Mouse (Mus musculus) MEL (cell line): ENCODE results near the gene Tnrc6c. TPM values are rescaled to one million over a fixed set of nuclear protein-coding genes. Genes with fewer than 3 reads are reported as not detected.

Experiments
- DNase-seq: peaks from one replicate; pipeline ENCODE4 v3.0.0; 2011; ENCODE audit warnings: low read depth, low spot score
- H3K27ac ChIP-seq: 2 replicates; pipeline ENCODE4 v1.5.1; 2012; ENCODE audit warnings: low read depth, mild to moderate bottlenecking, control low read depth, low read length, moderate library complexity; ENCODE audit not compliant: control insufficient read depth
- H3K27me3 ChIP-seq, 2 experiments: fragments of 150-350 bp in 1 of 2; sonication (generic) in 1 of 2; 2 replicates each; pipeline ENCODE4 v1.6.1; 2012; ENCODE audit warnings: low read length in 2 of 2, mild to moderate bottlenecking in 2 of 2, improper control_type of control experiment in 1 of 2, moderate library complexity in 1 of 2; ENCODE audit not compliant: insufficient read depth in 2 of 2, control insufficient read depth in 1 of 2
- H3K36me3 ChIP-seq, 2 experiments: 2 replicates each; pipeline ENCODE4 v1.6.1; 2012 to 2014; ENCODE audit warnings: low read length in 2 of 2, improper control_type of control experiment in 1 of 2, inconsistent platforms in 1 of 2, mild to moderate bottlenecking in 1 of 2; ENCODE audit not compliant: insufficient read depth in 2 of 2, control insufficient read depth in 1 of 2
- H3K4me1 ChIP-seq, 2 experiments: fragments of 150-350 bp in 1 of 2; sonication (generic) in 1 of 2; 2 replicates each; pipeline ENCODE4 v1.6.1; 2012; ENCODE audit warnings: low read length in 2 of 2, improper control_type of control experiment in 1 of 2, mild to moderate bottlenecking in 1 of 2; ENCODE audit not compliant: insufficient read depth in 2 of 2, control insufficient read depth in 1 of 2
- H3K4me3 ChIP-seq, 2 experiments: fragments of 150-350 bp in 1 of 2; sonication (generic) in 1 of 2; 2 replicates each; pipeline ENCODE4 v1.5.1; 2012; ENCODE audit warnings: low read depth in 2 of 2, low read length in 2 of 2, mild to moderate bottlenecking in 2 of 2, moderate library complexity in 2 of 2, control low read depth in 1 of 2, improper control_type of control experiment in 1 of 2; ENCODE audit not compliant: control insufficient read depth in 1 of 2, insufficient read depth in 1 of 2
- H3K79me2 ChIP-seq: 2 replicates; pipeline ENCODE4 v1.6.1; 2012; ENCODE audit warnings: mild to moderate bottlenecking, low read length, moderate library complexity; ENCODE audit not compliant: control insufficient read depth, poor library complexity, insufficient read depth
- H3K9ac ChIP-seq: 2 replicates; pipeline ENCODE4 v1.6.1; 2012; ENCODE audit warnings: low read depth, mild to moderate bottlenecking, control low read depth, low read length, moderate library complexity; ENCODE audit not compliant: control insufficient read depth, poor library complexity, severe bottlenecking
- H3K9me3 ChIP-seq: fragments of 150-350 bp; sonication (generic); replicated peaks from 2 replicates; pipeline ENCODE4 v1.6.1; 2012; ENCODE audit warnings: mild to moderate bottlenecking, low read length, improper control_type of control experiment, moderate library complexity; ENCODE audit not compliant: insufficient read depth
- BHLHE40 ChIP-seq: IDR thresholded peaks from 2 replicates; pipeline ENCODE4 v1.6.1; 2012; ENCODE audit warnings: low read depth, mild to moderate bottlenecking, inconsistent platforms, low read length, improper control_type of control experiment, borderline replicate concordance
- CHD1 ChIP-seq: IDR thresholded peaks from 2 replicates; pipeline ENCODE4 v1.6.1; 2012; ENCODE audit warnings: low read depth, mild to moderate bottlenecking, inconsistent platforms, low read length, improper control_type of control experiment
- CTCF ChIP-seq, 3 experiments: IDR thresholded peaks in 2 of 3; conservative IDR thresholded peaks in 1 of 3; 2 replicates each; pipeline ENCODE4 v1.5.1; 2011 to 2012; ENCODE audit warnings: low read length in 3 of 3, low read depth in 2 of 3, mild to moderate bottlenecking in 2 of 3, improper control_type of control experiment in 1 of 3, inconsistent platforms in 1 of 3, mixed read lengths in 1 of 3, moderate library complexity in 1 of 3; ENCODE audit not compliant: control insufficient read depth in 1 of 3, insufficient read depth in 1 of 3, poor library complexity in 1 of 3, severe bottlenecking in 1 of 3
- ELF1 ChIP-seq: IDR thresholded peaks from 2 replicates; pipeline ENCODE4 v1.6.1; 2014; ENCODE audit warnings: low read depth, mild to moderate bottlenecking, inconsistent platforms, low read length, improper control_type of control experiment, moderate library complexity
- HCFC1 ChIP-seq: IDR thresholded peaks from 2 replicates; pipeline ENCODE4 v1.6.1; 2012; ENCODE audit warnings: low read depth, mild to moderate bottlenecking, inconsistent platforms, low read length, improper control_type of control experiment, moderate library complexity
- JUND ChIP-seq: IDR thresholded peaks from 2 replicates; pipeline ENCODE4 v1.6.1; 2011; ENCODE audit warnings: low read depth, mild to moderate bottlenecking, improper control_type of control experiment, low read length
- KAT2A ChIP-seq: conservative IDR thresholded peaks from 2 replicates; pipeline ENCODE4 v1.6.1; 2012; ENCODE audit warnings: low read depth, low read length, improper control_type of control experiment, inconsistent platforms
- MAX ChIP-seq: IDR thresholded peaks from 2 replicates; pipeline ENCODE4 v1.6.1; 2011; ENCODE audit warnings: low read length, improper control_type of control experiment
- MYC ChIP-seq: IDR thresholded peaks from 2 replicates; pipeline ENCODE4 v1.6.1; 2011; ENCODE audit warnings: low read depth, mild to moderate bottlenecking, low read length, improper control_type of control experiment, moderate library complexity
- NELFE ChIP-seq: IDR thresholded peaks from 2 replicates; pipeline ENCODE4 v1.6.1; 2011; ENCODE audit warnings: low read depth, low read length, improper control_type of control experiment
- POLR2AphosphoS2 ChIP-seq: IDR thresholded peaks from 2 replicates; pipeline ENCODE4 v1.6.1; 2011; ENCODE audit warnings: low read length, improper control_type of control experiment
- POLR2AphosphoS5 ChIP-seq: IDR thresholded peaks from 2 replicates; pipeline ENCODE4 v1.6.1; 2012; ENCODE audit warnings: low read depth, borderline replicate concordance, mild to moderate bottlenecking, inconsistent platforms, low read length, moderate library complexity, mixed read lengths
- RAD21 ChIP-seq: IDR thresholded peaks from 2 replicates; pipeline ENCODE4 v1.6.1; 2011; ENCODE audit warnings: mild to moderate bottlenecking, low read depth, low read length, improper control_type of control experiment
- RCOR1 ChIP-seq: IDR thresholded peaks from 2 replicates; pipeline ENCODE4 v1.6.1; 2012; ENCODE audit warnings: low read depth, mild to moderate bottlenecking, inconsistent platforms, low read length, improper control_type of control experiment
- SIN3A ChIP-seq: IDR thresholded peaks from 2 replicates; pipeline ENCODE4 v1.6.1; 2012; ENCODE audit warnings: low read length, improper control_type of control experiment, inconsistent platforms
- TAL1 ChIP-seq: IDR thresholded peaks from 2 replicates; pipeline ENCODE4 v1.6.1; 2012; ENCODE audit warnings: mild to moderate bottlenecking, inconsistent platforms, low read length, moderate library complexity, mixed read lengths
- TCF12 ChIP-seq: IDR thresholded peaks from 2 replicates; pipeline ENCODE4 v1.6.1; 2014; ENCODE audit warnings: low read depth, mild to moderate bottlenecking, inconsistent platforms, low read length, improper control_type of control experiment, moderate library complexity
- ZMIZ1 ChIP-seq: IDR thresholded peaks from 2 replicates; pipeline ENCODE4 v1.6.1; 2012; ENCODE audit warnings: low read depth, mild to moderate bottlenecking, inconsistent platforms, low read length, improper control_type of control experiment, moderate library complexity
- polyA plus RNA-seq, 2 experiments: library from polyadenylated mRNA; stranded (reverse) in 1 of 2; unstranded in 1 of 2; fragments of >175 nt in 1 of 2; fragments of >200 nt in 1 of 2; gene quantifications; 2 replicates each; pipeline versions ENCODE4 v1.2.1 to v1.2.4; 2012; ENCODE audit warnings: low replicate concordance in 2 of 2, low read depth in 1 of 2; ENCODE audit not compliant: insufficient read length in 2 of 2, insufficient read depth in 1 of 2, missing spikeins in 1 of 2
- total RNA-seq: library from RNA; depleted of rRNA; stranded (reverse); fragments of 300-350 nt; gene quantifications from 2 replicates; pipeline ENCODE4 v1.2.3, GENCODE M21; 2012

Gene Tnrc6c
- total and polyA plus RNA-seq, 3 experiments: 16.0 to 19.1 TPM; not detected in 1

- Histone ChIP-seq H3K9me3 (no peaks in the 10 kb centered on the region), H3K9ac (no peak overlapping the region), H3K36me3 (no peaks in the 10 kb centered on the region), H3K4me3 (no peak overlapping the region), H3K27me3 (no peaks in the 10 kb centered on the region), H3K79me2 (no peaks in the 10 kb centered on the region), H3K4me1 (no peaks in the 10 kb centered on the region), H3K27ac (no peak overlapping the region)
- peak; percentile 51; the same call in 1 of the 2 replicates for TF ChIP-seq POLR2AphosphoS5
- no peak for TF ChIP-seq MAX
- no peak for TF ChIP-seq CTCF (IDR thresholded peaks at IDR 0.05 in 2 of 3, conservative IDR thresholded peaks at IDR 0.05 in 1 of 3; ENCODE audit: control insufficient read depth in 1 of 3, insufficient read depth in 1 of 3, low read depth in 2 of 3, low read length in 3 of 3, poor library complexity in 1 of 3, severe bottlenecking in 1 of 3)
- DNase-seq: no peak
These were observed 110.2 kb downstream of the Tnrc6c start for GRCm38 (mm10) chr11:117764319-117764718.

- Histone ChIP-seq H3K4me1 (no peaks in the 10 kb centered on the region), H3K36me3 (no peaks in the 10 kb centered on the region)
- TF ChIP-seq TAL1 (no peak), MAX (no peak), ZMIZ1 (no peak), RCOR1 (no peak), CHD1 (no peak), TCF12 (no peak), CTCF (IDR thresholded peaks at IDR 0.05 in 2 of 3, conservative IDR thresholded peaks at IDR 0.05 in 1 of 3; ENCODE audit: control insufficient read depth in 1 of 3, insufficient read depth in 1 of 3, low read depth in 2 of 3, low read length in 3 of 3, poor library complexity in 1 of 3, severe bottlenecking in 1 of 3) (no peak), POLR2AphosphoS5 (no peak), SIN3A (no peak), POLR2AphosphoS2 (no peak), MYC (no peak), ELF1 (no peak), KAT2A (no peak), NELFE (no peak), RAD21 (no peak), BHLHE40 (no peak)
These were observed 111.3 kb downstream of the Tnrc6c start for GRCm38 (mm10) chr11:117765361-117765760.

GRCm38 (mm10) chr11:117766275-117766674 lies 112.2 kb downstream of the Tnrc6c start:
- no peaks in the 10 kb centered on the region for H3K4me1 ChIP-seq
- H3K27ac ChIP-seq: no peak overlapping the region
- no peaks in the 10 kb centered on the region for H3K9me3 ChIP-seq
- TF ChIP-seq MAX (no peak), NELFE (no peak), POLR2AphosphoS2 (no peak; the same call in 1 of the 2 replicates), HCFC1 (no peak), JUND (no peak), SIN3A (no peak)
- H3K4me3 ChIP-seq: no peak overlapping the region
- H3K27me3 ChIP-seq: no peaks in the 10 kb centered on the region
- no peak for DNase-seq
- H3K9ac ChIP-seq: no peak overlapping the region
- H3K79me2 ChIP-seq: no peaks in the 10 kb centered on the region
- no peaks in the 10 kb centered on the region for H3K36me3 ChIP-seq

More at GRCm38 (mm10) chr11:117765361-117765760, 111.3 kb downstream of the Tnrc6c start:
- Histone ChIP-seq H3K4me3 (no peak overlapping the region), H3K27ac (no peak overlapping the region), H3K27me3 (no peaks in the 10 kb centered on the region), H3K9ac (no peak overlapping the region), H3K9me3 (no peaks in the 10 kb centered on the region), H3K79me2 (no peaks in the 10 kb centered on the region)
- DNase-seq: no peak
